Mouse (Mus musculus): ENCODE data around the gene Fcor. TPM values are rescaled to one million over a fixed set of nuclear protein-coding genes. Genes with fewer than 3 reads are reported as not detected.

The Fcor gene
- polyA plus RNA-seq, 1 experiment from 2014 or later: 12.7 TPM

DNA sequence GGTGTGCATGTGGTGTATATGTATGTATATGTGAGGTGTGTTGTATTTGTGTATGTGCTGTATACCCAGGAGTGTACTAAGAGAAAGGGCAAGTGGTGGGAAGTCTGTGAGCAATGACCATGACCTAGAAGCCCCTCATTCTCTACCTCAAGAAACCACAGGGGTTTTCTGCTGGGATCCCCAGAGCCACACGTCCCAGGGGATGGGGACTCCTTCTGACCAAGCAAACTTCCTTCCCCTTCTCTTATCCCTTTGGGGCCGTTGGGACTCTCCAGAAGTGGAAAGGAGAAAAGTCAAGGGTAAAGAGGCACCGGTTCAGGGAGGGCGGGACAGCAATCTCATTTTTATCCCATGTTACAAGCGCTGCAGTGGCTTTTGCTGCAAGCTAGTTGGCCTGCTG lies 13.3 kb upstream of the Fcor start:
- Histone ChIP-seq H3K9me3 (no peaks in the 10 kb centered on the region), H3K27me3 (no peaks in the 10 kb centered on the region), H3K4me2 (no peak overlapping the region), H3K4me3 (no peak overlapping the region), H3K27ac (replicated peaks) (no peak overlapping the region), H3K9ac (no peak overlapping the region), H3K36me3 (peaks cover 31% of the 10 kb centered on the region), H3K4me1 (replicated peaks) (no peaks in the 10 kb centered on the region; the same call in 1 of the 2 replicates)
- 70% methylated on average over 5 of the region's 5 CpGs for WGBS
- ATAC-seq (ENCODE audit: low read depth): no peak

DNA sequence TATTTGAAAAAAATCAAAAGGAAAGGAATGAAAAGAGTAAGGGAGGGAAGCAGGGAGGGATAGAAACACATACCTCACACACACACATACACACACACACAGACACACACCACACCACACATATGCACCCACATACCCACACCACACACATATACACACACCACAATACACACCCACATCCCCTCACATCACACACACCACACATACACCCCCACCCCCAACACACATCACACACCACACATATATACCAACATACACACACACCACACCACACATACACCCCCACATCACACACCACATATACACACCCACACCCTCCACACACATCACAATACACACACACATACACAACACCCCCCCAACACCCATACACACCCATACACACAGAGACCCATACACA lies 12.4 kb upstream of the Fcor start:
- Histone ChIP-seq H3K4me3 (no peak overlapping the region), H3K4me1 (replicated peaks) (no peaks in the 10 kb centered on the region; the same call in 1 of the 2 replicates), H3K9ac (no peak overlapping the region), H3K9me3 (no peaks in the 10 kb centered on the region), H3K4me2 (no peak overlapping the region), H3K27ac (replicated peaks) (no peak overlapping the region), H3K36me3 (peaks cover 40% of the 10 kb centered on the region), H3K27me3 (no peaks in the 10 kb centered on the region)
- no peak for ATAC-seq (ENCODE audit: low read depth)

DNA sequence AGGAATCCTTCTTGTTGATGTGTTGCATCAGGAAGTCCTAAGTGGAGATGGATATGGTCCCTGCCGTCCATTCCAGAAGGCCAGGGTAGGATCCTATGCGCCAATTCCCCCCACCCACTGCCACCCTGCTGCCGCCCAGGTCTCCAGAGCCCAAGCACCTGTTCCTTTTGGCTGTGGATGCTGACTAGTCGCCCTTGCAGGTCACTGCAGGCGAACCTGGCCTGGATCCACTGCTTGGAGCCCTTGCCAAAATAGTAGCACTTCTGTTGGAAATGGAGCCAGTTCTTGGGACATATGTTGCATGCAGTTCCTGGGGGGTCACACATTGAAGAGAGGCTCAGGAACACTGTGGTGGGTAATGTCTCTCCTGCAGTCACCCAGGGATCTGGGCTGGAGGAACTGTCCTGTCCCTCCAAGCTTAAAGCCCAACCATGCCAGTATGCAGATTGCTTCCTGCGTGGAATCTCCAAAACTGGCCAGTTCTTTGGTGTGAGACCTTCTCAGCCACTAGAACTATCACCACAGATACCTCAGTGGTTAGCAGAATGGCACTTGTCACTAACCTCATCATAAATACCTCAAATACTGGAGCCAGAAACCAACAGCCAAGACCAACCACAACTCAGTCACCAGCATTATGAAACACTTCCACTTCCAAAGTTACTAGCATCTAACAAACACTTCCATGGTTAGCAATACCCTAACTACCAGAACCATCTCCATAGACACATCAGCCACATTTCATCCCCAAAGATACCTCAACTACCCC lies 11.4 kb upstream of the Fcor start:
- H3K27me3 ChIP-seq: no peaks in the 10 kb centered on the region
- H3K27ac ChIP-seq (replicated peaks): no peak overlapping the region
- peaks cover 49% of the 10 kb centered on the region for H3K36me3 ChIP-seq
- 82% methylated on average over 6 of the region's 6 CpGs for WGBS
- H3K4me2 ChIP-seq: no peak overlapping the region
- H3K9me3 ChIP-seq: no peaks in the 10 kb centered on the region
- H3K4me3 ChIP-seq: no peak overlapping the region
- ATAC-seq (ENCODE audit: low read depth): no peak
- H3K4me1 ChIP-seq (replicated peaks): peaks cover under 1% of the 10 kb centered on the region; the same call in 1 of the 2 replicates
- no peak overlapping the region for H3K9ac ChIP-seq

DNA sequence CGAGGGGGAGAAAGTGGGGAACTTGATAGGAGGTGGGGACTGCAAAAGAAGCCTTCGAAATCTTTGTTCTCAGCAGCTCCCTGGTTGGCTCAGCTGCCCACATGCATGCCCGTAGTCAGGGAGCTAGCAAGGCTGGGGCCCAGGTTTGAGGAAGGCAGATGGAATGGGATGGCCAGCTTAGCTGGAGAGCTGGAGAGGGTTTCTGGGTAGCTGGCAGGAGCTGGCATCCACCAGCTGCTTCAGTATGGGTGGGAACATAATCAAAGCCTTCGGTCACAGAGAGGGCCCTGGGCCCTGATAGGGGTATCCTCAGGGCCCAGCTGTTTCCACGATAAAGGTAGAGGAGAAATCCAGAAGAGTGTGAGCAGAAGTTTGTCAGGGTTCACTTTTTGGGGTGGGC lies 10.3 kb upstream of the Fcor start:
- Histone ChIP-seq H3K4me1 (replicated peaks) (peaks cover 12% of the 10 kb centered on the region), H3K9ac (no peak overlapping the region), H3K4me3 (no peak overlapping the region), H3K27me3 (no peaks in the 10 kb centered on the region), H3K4me2 (no peak overlapping the region), H3K36me3 (peaks cover 50% of the 10 kb centered on the region), H3K27ac (replicated peaks) (no peak overlapping the region), H3K9me3 (no peaks in the 10 kb centered on the region)
- 89% methylated on average over 5 of the region's 5 CpGs for WGBS
- no peak for ATAC-seq (ENCODE audit: low read depth)

DNA sequence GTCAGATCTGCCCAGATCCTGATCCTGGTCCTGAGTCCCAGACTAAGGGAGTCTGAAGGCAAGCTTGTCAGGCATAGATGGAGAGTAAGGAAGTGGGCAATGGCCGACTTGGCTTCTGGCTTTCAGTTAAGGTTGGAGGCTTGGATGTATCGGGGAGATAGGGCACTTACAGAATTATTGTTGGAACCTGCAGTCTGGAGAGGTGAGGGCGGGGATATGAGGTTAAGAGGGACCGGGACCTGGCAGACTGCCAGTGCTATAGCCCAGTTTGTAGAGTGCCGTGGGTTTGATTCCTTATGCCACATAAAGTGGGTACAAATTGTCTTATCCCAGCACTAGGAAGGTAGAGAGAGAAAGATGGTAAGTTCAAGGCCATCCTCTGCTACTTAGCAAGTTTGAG lies 7.5 kb upstream of the Fcor start:
- no peak for ATAC-seq (ENCODE audit: low read depth)
- Histone ChIP-seq H3K27ac (replicated peaks) (no peak overlapping the region), H3K9ac (no peak overlapping the region), H3K27me3 (no peaks in the 10 kb centered on the region), H3K4me3 (no peak overlapping the region), H3K4me1 (replicated peaks) (peaks cover 17% of the 10 kb centered on the region), H3K4me2 (no peak overlapping the region), H3K9me3 (no peaks in the 10 kb centered on the region), H3K36me3 (peaks cover 50% of the 10 kb centered on the region)
- 92% methylated on average over 5 of the region's 5 CpGs for whole genome bisulfite sequencing

DNA sequence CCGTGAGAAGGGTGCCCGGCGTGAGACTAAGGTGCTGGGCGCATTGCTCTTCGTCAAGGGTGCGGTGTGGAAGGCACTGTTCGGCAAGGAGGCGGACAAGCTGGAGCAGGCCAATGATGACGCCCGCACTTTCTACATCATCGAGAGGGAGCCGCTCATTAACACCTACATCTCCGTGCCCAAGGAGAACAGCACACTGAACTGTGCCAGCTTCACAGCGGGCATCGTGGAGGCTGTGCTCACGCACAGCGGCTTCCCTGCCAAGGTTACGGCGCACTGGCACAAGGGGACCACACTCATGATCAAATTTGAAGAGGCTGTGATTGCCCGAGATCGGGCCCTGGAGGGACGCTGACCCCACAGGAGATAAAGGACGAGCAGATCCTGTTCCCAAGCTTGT lies 7.1 kb upstream of the Fcor start:
- Histone ChIP-seq H3K4me1 (replicated peaks) (peaks cover 17% of the 10 kb centered on the region), H3K27me3 (no peaks in the 10 kb centered on the region), H3K4me2 (no peak overlapping the region), H3K27ac (replicated peaks) (no peak overlapping the region), H3K4me3 (no peak overlapping the region), H3K9me3 (no peaks in the 10 kb centered on the region), H3K36me3 (peaks cover 50% of the 10 kb centered on the region), H3K9ac (no peak overlapping the region)
- 96% methylated on average over 23 of the region's 23 CpGs for WGBS
- ATAC-seq (ENCODE audit: low read depth): no peak

DNA sequence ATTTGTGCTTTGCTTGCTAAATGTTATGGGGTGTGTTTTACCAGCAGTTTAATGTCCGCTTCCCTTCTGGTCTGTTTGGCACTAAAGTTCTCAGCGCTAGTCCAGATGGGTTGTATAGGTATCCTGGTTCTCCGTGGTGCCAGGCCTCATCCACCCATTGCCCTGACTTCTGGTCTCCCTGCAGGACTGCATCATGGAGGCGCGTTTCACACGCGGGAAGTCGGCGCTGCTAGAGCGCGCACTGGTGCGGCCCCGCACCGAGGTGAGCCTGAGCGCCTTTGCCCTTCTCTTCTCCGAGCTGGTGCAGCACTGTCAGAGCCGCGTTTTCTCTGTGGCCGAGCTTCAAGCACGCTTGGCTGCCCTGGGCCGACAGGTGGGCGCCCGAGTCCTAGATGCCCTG lies 6.7 kb upstream of the Fcor start:
- no peaks in the 10 kb centered on the region for H3K27me3 ChIP-seq
- WGBS: 97% methylated on average over 23 of the region's 23 CpGs
- peaks cover 17% of the 10 kb centered on the region for H3K4me1 ChIP-seq (replicated peaks)
- ATAC-seq (ENCODE audit: low read depth): no peak
- H3K36me3 ChIP-seq: peaks cover 50% of the 10 kb centered on the region
- no peak overlapping the region for H3K27ac ChIP-seq (replicated peaks)
- no peak overlapping the region for H3K4me3 ChIP-seq
- no peaks in the 10 kb centered on the region for H3K9me3 ChIP-seq
- no peak overlapping the region for H3K4me2 ChIP-seq
- no peak overlapping the region for H3K9ac ChIP-seq

- Histone ChIP-seq H3K9ac (peak overlapping the region; percentile 91), H3K9me3 (no peaks in the 10 kb centered on the region), H3K36me3 (peaks cover 34% of the 10 kb centered on the region), H3K4me3 (peak overlapping the region; percentile 88), H3K27me3 (no peaks in the 10 kb centered on the region), H3K27ac (replicated peaks) (peak overlapping the region; percentile 87; the same call in 1 of the 2 replicates), H3K4me1 (replicated peaks) (peaks cover 25% of the 10 kb centered on the region), H3K4me2 (peak overlapping the region; percentile 97)
- peak; percentile 4 for ATAC-seq (ENCODE audit: low read depth)
- 2% methylated on average over 15 of the region's 15 CpGs for WGBS
Measured at GRCm38 (mm10) chr8:3676993-3677579, 4.9 kb upstream of the Fcor start.

GRCm38 (mm10) chr8:3676131-3676992 lies 4.2 kb upstream of the Fcor start, which contains the start of gene Trappc5:
Trappc5 (plus strand) TSS chr8:3676299.
- H3K9ac ChIP-seq: peak within 1 kb of the TSS; percentile 91
- no peaks in the 10 kb centered on the region for H3K27me3 ChIP-seq
- peak; percentile 82 for ATAC-seq (ENCODE audit: low read depth)
- 1% methylated on average over 61 of the region's 61 CpGs for WGBS
- H3K36me3 ChIP-seq: peaks cover 28% of the 10 kb centered on the region
- peak within 1 kb of the TSS; percentile 87 for H3K27ac ChIP-seq (replicated peaks)
- peak within 1 kb of the TSS; percentile 97 for H3K4me2 ChIP-seq
- no peaks in the 10 kb centered on the region for H3K9me3 ChIP-seq
- peaks cover 28% of the 10 kb centered on the region for H3K4me1 ChIP-seq (replicated peaks)
- peak within 1 kb of the TSS; percentile 88 for H3K4me3 ChIP-seq

GRCm38 (mm10) chr8:3674671-3675070 lies 2.5 kb upstream of the Fcor start:
- Histone ChIP-seq H3K4me2 (no peak overlapping the region), H3K27ac (replicated peaks) (no peak overlapping the region), H3K27me3 (no peaks in the 10 kb centered on the region), H3K9me3 (no peaks in the 10 kb centered on the region), H3K9ac (no peak overlapping the region), H3K4me3 (no peak overlapping the region), H3K36me3 (peaks cover 11% of the 10 kb centered on the region), H3K4me1 (replicated peaks) (peaks cover 29% of the 10 kb centered on the region)
- 60% methylated on average over 3 of the region's 3 CpGs for WGBS
- no peak for ATAC-seq (ENCODE audit: low read depth)

DNA sequence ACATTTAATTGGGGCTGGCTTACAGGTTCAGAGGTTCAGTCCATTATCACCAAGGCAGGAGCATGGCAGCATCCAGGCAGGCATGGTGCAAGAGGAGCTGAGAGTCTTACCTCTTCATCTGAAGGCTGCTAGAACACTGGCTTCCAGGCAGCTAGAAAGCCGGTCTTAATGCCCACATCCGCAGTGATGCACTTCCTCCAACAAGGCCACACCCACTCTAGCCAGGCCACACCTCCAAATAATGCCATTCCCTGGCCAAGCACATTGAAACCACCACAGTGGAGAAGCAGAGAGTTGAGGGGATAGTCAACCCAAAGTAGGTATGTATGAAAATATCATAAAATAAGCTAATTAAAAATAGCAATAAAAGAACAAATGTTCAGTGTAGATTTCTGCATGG lies 1.8 kb downstream of the Fcor start:
- WGBS: 85% methylated on average over 2 of the region's 2 CpGs

GRCm38 (mm10) chr8:3665507-3665906 lies 6.7 kb downstream of the Fcor start, which contains the start of gene Mcemp1:
Mcemp1 (plus strand) TSS chr8:3665754.
- no peaks in the 10 kb centered on the region for H3K4me1 ChIP-seq (replicated peaks)
- no peak within 1 kb of the TSS for H3K9ac ChIP-seq
- no peak within 1 kb of the TSS for H3K4me3 ChIP-seq
- 79% methylated on average over 6 of the region's 6 CpGs for WGBS
- no peaks in the 10 kb centered on the region for H3K36me3 ChIP-seq
- ATAC-seq (ENCODE audit: low read depth): no peak
- no peak within 1 kb of the TSS for H3K4me2 ChIP-seq
- H3K27me3 ChIP-seq: no peaks in the 10 kb centered on the region
- no peak within 1 kb of the TSS for H3K27ac ChIP-seq (replicated peaks)
- H3K9me3 ChIP-seq: no peaks in the 10 kb centered on the region

More for the DNA sequence above, 1.8 kb downstream of the Fcor start:
- no peak for ATAC-seq (ENCODE audit: low read depth)
- no peak overlapping the region for H3K4me3 ChIP-seq
- H3K36me3 ChIP-seq: no peaks in the 10 kb centered on the region
- no peak overlapping the region for H3K9ac ChIP-seq
- H3K4me2 ChIP-seq: no peak overlapping the region
- H3K9me3 ChIP-seq: no peaks in the 10 kb centered on the region
- H3K27ac ChIP-seq (replicated peaks): no peak overlapping the region
- peaks cover 12% of the 10 kb centered on the region; the same call in 1 of the 2 replicates for H3K4me1 ChIP-seq (replicated peaks)
- H3K27me3 ChIP-seq: no peaks in the 10 kb centered on the region
